ENCODE assay signal across 8 mouse cellular contexts in the genomic region with DNA sequence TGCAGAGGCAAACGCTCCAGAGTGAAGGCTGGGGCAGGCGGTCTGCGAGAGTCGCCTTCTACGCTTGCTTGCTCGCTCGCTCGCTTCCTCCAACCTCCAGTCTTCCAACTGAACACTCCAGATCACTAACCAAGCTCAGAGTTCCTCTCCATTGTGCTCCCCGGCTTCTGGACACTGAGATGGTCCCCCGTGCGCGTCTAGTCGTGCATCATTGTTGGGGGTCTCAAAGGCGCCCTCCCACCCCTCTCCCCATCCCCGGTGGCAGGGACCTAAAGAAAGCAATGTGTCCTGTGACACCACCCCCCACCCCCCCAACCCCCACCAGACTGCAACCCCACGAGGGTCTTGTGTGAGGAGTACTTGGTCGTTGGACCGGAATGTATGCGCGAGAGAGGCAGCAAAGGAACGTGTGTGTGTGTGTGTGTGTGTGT. TPM values are rescaled to one million over a fixed set of nuclear protein-coding genes. Genes with fewer than 3 reads are reported as not detected.
A peak's percentile ranks its signal among the peaks of the same experiment; 100 is the strongest.
DNase-seq lines count a peak whose midpoint lies in the region; ATAC-seq and TF ChIP-seq lines count a peak whose summit lies in the region.
"Had no signal": no experiment of that assay in that cellular context is flagged by ENCODE, and none has a peak within 500 bp of the region (broad histone marks: within the 10 kb centered on the region; RNA-seq: fewer than 3 reads in every experiment).

No protein-coding gene starts in this region.

- H3K4me2 ChIP-seq in liver, postnatal 0 days (ENCODE audit: low read depth, low read length): peak overlapping the region; percentile 79

- H3K27me3 ChIP-seq in embryonic facial prominence, embryonic 10.5 days (replicated peaks; ENCODE audit: low read depth, poor library complexity, severe bottlenecking): peaks cover 52% of the 10 kb centered on the region
- H3K27me3 ChIP-seq in liver, postnatal 0 days (ENCODE audit: insufficient read depth, low read length): peaks cover 41% of the 10 kb centered on the region

- DNase-seq in ovary, postnatal 36 days (ENCODE audit: low spot score): peak; percentile 5
- DNase-seq in ovary, adult 18-20 months (ENCODE audit: low spot score): no peak
- peak; percentile 58 for DNase-seq in embryonic facial prominence, embryonic 10.5 days (ENCODE audit: low spot score)
- peak; percentile 13 for DNase-seq in heart, postnatal 4 days
- DNase-seq in liver, postnatal 0 days: peak; percentile 13
- DNase-seq in frontal cortex, postnatal 25 days (ENCODE audit: low spot score in 2 of 2): no peak
- no peak for DNase-seq in spleen, adult 18-20 months

- H3K36me3 ChIP-seq in embryonic facial prominence, embryonic 10.5 days (replicated peaks): no peaks in the 10 kb centered on the region
- no peaks in the 10 kb centered on the region for H3K36me3 ChIP-seq in liver, postnatal 0 days (replicated peaks; ENCODE audit: insufficient read depth, low read length)

- no peak for ATAC-seq in liver, postnatal 0 days

- peak overlapping the region; percentile 67 for H3K4me3 ChIP-seq in embryonic facial prominence, embryonic 10.5 days
- H3K4me3 ChIP-seq in liver, postnatal 0 days (ENCODE audit: low read depth, low read length): peak overlapping the region; percentile 50

- no peak for TF ChIP-seq EP300 in liver, postnatal 0 days (IDR thresholded peaks at IDR 0.05; ENCODE audit: low read depth)

- no peak overlapping the region for H3K9ac ChIP-seq in liver, postnatal 0 days (replicated peaks)

- WGBS in embryonic facial prominence, embryonic 10.5 days: under 1% methylated on average over 21 of the region's 21 CpGs
- WGBS in liver, postnatal 0 days (ENCODE audit: insufficient replicate concordance): 6% methylated on average over 18 of the region's 21 CpGs

- TF ChIP-seq CTCF in liver, postnatal 0 days (IDR thresholded peaks at IDR 0.05; ENCODE audit: low read depth): no peak

- peaks cover 27% of the 10 kb centered on the region for H3K4me1 ChIP-seq in embryonic facial prominence, embryonic 10.5 days
- H3K4me1 ChIP-seq in liver, postnatal 0 days (ENCODE audit: insufficient read depth): peaks cover 10% of the 10 kb centered on the region

- no peaks in the 10 kb centered on the region for H3K9me3 ChIP-seq in embryonic facial prominence, embryonic 10.5 days
- no peaks in the 10 kb centered on the region for H3K9me3 ChIP-seq in liver, postnatal 0 days (ENCODE audit: low read length)

- H3K27ac ChIP-seq in embryonic facial prominence, embryonic 10.5 days (replicated peaks): peak overlapping the region; percentile 85
- no peak overlapping the region for H3K27ac ChIP-seq in liver, postnatal 0 days (ENCODE audit: low read depth)

RNA-seq across cellular contexts. Expression of a gene that starts 0.4 kb away (rescaled TPM):
- polyA plus RNA-seq in embryonic facial prominence, embryonic 10.5 days (2016; fragmentation: Nextera tagmentation; extraction: Ambion mirVana): 8.3 and 15.0 TPM in 2 replicates
- total RNA-seq in heart, postnatal 4 days (2021): 1 to 10 TPM; 5.0 to 6.4 TPM
- polyA plus RNA-seq in liver, postnatal 0 days (2015; fragmentation: Nextera tagmentation; extraction: Ambion mirVana): 0.01 and 0.08 TPM in 2 replicates
- total RNA-seq: common myeloid progenitor, adult 5-6 weeks had no signal

Comparison
In these comparisons a context has a peak if more than half of its experiments do, and no peak if none do; other contexts are left out.
1. DNase-seq: peak in ovary, postnatal 36 days (single experiment), embryonic facial prominence, embryonic 10.5 days (single experiment), heart, postnatal 4 days (single experiment) and liver, postnatal 0 days (single experiment); none in ovary, adult 18-20 months (single experiment), frontal cortex, postnatal 25 days (0 of 2) and spleen, adult 18-20 months (0 of 2).